Mouse (Mus musculus) heart, adult 11 months (tissue): ENCODE measurements at regions not wholly inside any gene's neighbourhood (a gene's known extent, or its start where the extent isn't known, plus 50 kb on each side); places are given as distances from the start of the nearest gene placed in this dataset.

Experiments used
- DNase-seq: peaks from one replicate; pipeline ENCODE4 v3.0.0; 2022

DNA sequence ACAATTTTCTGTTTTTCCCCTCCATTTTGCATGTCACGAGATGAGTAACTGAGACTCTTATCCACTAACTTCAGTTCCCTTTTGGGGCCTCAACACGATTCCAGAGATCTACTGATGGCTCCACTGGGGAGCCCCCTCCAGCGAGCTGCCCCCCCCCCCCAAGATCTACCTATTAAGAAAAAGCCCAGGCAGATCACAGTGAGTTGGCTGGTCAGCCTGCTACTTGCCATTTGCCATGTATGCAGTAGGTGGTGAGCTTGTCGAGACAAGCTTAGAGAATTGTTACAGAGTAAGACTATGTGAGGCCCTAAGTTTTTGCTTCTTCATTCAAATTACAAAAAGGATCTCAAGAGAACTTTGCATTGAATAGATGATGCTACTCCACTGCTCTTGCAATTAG lies 426.3 kb upstream of the Ubash3b start:
- peak; percentile 31 for DNase-seq

DNA sequence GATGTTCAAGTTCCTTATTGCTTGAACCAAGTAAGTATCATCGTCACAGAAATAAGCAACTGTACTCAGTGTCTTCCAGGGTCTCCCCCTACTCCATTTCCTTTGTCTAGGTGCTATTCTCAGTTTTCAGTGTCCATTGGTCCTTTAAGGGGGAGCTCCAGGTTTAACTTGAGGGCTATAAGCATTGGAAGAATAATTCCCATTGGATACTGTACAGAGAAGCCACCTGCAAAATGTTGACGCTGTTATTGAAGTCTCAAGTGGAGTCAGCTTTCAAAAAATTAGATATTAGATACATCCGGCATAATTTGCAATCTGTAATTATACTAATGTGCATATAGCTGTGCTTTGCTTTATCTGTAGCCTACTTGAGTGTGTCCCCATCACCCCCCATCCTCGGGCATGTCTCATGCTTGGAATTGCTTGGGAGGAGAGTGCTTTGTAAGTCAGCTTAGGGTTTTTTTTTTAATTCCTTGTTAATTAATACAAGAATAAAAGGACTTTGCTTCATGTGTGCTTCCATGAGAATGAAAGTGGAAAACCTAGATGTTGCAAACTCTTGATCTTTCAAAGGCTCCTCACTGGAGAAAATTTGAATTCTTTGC lies 425.6 kb upstream of the Ubash3b start:
- peak; percentile 31 for DNase-seq

DNA sequence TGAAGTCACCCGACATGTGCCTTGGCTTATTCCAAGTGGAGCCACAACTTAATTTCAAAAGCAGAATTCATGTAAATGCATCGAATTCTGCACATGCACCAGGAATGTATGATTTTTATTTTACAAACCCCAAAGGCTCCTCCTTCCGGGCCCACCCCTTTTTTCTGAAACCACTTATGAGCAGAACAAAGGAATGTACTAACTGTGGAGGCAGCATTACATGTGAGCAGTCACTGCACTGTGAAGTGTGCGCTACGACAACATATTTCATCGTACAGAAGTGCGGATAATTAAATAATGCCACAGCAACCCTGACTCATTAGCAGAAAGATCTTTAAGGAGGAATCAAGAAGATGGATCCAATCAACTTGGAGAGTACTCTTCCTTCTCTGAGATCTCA lies 424.8 kb upstream of the Ubash3b start:
- peak; percentile 74 for DNase-seq

DNA sequence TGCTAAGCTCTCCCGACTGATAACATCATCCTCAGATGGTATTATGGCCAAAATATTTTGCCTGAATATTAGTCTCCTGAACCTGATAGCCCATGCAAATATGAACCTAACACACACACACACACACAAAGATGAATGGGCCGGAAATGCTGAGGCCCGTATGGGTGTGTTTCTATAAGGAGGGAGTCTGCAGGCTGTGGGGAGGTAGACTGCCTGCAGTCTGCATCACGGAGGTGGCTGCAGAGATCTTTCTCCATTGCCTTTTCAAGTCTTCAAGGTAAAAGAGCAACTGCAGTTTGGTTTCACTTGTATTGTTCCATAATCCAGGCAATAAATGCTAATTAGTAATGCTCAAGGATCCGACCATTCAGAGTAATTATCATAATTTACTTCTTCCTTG lies 424.3 kb upstream of the Ubash3b start:
- peak; percentile 44 for DNase-seq

DNA sequence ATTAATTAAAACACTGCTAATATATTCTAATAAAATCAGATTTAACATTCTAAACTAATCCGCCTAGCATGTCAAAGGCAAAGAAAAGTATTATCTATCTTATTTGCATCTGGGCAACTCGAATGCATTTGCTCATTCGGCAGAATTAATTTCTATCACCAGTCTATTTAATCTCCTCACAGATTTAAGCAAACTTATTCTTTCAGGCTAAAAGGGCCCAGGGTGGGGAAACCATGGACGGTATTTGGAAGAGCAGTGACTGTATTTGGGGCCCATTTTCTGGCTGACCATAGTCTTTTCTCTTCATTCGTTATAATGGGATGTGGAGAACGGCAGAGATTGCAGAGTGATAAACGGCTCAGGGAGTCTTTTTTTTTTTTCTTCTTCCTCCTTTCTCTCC lies 423.5 kb upstream of the Ubash3b start:
- DNase-seq, result no peak

DNA sequence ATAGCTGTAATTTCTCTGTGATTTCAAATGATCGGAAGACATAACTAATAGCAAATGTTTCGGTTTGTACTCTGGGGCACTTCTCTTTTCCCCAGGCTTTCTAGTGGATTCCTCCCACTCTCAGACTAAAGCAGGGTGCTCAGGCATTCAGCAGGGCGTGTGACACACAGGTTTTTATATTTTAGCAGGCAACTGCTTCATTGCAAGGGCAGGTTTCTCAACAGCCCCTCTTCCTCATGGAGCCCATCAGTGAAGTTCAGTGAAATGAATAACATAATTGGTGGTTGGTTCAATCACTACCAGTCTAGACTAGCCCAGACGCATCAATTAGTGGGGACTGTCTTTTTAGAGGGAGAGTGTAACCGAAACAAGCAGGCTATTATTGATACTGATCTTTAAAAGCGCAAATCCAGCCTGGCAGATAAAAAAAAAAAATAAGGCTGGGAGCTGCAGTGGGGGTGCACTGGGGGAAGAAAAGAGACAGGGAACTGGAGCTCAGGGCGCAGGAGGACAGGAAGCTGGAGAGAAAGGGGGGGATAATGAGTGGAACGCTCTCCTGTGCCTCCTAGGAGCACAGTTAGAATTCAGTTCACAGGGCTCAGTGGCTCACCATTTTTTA lies 422.3 kb upstream of the Ubash3b start:
- DNase-seq, result peak; percentile 89

DNA sequence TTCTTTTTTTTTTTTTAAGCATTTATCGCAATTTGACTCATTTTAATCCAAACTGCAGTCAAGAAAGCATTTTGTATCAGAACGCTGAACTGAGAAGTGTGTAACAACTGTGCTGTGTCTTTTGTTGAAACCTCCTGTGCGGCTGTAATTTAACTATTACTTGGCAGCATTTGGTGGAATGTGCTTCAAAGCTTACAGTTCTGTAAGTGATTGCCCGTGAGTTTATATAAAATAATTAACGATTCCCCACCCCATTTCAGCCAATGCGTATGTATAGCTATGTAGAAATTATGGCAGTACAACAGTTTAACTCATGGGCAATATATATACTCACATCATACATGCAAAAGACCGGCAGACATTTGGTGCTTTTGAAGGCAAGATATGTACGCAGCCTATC lies 421.8 kb upstream of the Ubash3b start:
- no peak for DNase-seq

DNA sequence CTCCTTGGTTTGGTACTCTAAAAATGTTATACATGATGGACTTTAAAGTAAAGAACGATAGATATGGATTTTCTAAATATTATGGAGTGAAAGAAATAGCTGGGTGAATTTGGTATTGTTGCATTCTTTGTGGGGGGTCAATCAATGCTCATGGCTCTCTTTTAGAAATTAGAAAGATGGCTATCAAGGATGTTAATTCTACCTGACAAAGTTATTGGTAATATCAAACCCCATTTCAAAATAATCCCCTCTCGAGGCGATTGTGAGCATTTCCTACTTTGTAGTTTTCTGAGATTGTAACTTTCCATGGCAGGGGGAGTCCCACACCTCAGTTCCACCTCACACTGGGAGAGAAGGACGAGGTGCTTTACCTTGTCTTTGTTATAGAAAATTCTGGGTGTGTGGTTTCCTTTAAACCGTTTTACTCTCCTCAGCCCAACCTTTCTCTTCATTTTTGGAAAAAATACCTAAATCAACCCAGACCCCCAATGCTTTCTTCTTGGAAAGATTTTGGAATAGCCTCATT lies 421.3 kb upstream of the Ubash3b start:
- peak; percentile 55 for DNase-seq

DNA sequence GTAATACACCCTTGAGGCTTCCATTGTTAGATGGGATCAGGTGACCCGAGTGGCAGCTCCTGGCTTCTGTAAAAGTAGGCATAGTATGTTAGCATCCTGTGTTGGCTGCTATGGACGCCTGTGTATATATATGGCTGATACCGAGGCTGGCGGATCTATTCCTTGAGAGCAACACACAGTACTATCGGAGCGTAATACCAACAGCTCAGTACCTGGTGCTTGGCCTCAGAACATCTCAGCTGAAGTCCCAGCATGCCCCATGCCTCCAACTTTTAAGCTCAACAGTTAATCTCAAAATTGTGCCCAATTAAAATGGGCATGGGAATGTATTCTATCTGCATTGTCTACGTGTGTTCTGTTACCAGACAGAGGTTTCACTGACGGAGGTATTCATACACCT lies 420.7 kb upstream of the Ubash3b start:
- DNase-seq, result peak; percentile 82

DNA sequence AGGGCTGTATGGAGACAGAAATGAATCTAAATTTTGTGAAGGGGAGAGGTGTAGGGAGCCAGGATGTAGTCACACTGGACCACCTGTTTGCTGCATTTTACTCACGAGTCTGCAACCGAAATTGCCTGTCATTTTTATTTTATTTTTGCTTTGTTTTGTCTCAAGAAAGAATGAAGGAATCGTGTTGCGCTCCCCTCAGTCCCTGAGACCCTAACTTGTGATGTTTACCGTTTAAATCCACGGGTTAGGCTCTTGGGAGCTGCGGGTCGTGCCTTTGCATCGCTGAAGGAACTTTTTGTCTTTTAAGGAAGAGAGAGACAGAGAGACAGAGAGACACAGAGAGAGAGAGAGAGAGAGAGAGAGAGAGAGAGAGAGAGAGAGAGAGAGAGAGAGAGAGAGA lies 420.2 kb upstream of the Ubash3b start:
- peak; percentile 51 for DNase-seq

DNA sequence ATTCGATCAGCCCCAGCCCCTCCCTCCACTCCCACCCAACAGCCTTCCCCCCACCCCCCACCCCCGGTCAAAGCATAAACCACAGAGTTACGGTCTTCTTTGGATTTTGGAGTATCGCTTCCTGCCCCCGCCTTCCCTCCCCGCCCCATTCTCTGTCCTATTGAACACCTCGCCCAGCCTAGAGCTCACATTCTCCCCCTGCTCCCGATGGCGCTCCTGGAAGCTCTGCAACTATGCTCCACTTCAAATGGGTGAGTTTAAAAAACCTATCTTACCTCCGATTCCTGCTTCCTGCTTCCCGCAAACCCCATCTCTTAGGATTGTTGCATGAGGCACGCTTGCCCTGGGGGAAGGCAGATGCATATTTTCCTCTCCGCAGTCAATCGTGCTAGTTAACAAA lies 419.7 kb upstream of the Ubash3b start:
- DNase-seq, result peak; percentile 95

DNA sequence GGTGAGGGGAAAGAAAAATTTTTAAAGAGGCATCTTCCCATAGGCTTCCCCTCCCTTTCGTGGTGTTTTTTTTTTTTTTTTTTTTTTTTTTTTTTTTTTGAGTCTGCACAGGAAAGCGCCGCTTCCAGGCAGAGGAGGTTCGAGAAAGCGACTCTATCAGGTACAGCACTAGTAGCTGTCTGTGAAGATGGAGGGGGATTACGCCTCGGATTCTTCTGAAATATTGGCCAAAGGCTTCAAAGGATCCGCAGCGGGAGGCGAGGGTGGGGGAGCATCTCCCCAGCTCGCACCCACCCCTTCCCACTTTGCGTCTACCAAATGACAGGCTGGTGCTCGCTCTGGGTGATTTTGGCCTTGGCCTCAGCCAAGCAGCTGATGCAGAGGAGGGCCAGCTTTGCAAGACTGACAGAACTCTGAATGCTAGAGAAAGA lies 419.1 kb upstream of the Ubash3b start:
- peak; percentile 96 for DNase-seq

DNA sequence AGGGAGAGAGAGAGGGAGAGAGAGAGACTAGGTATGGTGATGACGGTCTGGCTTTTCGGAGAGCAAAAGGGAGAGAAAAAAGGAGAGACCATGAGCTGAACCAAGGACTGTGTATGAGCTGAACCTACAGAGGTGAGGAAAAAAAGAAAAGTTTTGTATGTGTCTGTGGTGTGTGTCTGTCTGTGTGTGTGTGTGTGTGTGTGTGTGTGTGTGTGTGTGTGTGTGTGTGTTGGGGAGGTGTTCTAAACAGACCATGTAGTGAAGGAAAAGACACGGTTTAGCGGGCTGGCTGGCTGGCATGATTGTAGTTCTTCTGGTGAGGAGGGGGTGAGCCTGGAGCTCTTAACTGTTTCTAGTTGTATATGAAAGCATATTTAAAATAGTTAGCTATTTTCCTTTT lies 418.6 kb upstream of the Ubash3b start:
- DNase-seq, result peak; percentile 88

DNA sequence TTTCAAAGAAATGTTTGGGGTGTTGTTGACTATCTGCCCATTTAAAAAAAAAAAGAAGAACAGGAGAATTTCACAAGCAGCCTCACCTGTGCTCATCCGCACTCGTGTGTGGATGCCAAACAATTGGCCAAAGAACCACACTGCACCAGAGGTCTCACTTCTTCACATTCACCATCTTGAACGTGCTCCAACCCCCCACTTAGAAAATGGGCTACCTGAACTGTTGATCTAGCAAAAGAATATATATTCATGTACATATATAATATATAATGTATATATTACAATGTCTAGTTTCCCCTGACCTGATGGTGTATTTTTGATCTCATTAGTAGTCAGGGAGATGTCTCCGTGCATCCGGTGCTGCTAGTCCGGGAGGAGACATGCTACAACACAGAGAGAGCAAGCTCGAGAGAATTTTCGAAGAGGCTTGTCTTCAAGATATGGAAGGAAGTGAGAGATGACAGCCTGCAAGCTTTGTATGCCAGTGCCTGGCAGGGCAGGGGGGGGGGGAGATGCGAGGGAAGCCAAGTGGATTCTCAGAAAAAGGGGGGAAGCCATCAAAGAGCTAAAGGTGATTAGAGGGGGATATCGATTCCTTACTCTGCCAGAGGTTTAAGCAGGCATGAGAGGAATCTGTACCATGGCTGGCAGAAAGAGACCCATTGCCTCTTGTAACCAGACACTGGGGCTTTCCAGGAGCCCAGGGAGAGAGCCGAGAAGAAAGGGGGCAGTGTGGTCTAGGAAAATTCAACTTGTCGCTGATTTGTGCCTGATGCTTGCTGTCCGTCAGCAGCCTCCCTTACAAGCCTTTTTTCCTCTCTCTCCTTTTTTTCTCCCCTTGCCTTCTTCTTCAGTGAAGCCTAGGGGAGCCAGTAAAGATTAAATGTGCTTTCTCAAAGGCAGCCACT lies 417.9 kb upstream of the Ubash3b start:
- DNase-seq, result peak; percentile 97

DNA sequence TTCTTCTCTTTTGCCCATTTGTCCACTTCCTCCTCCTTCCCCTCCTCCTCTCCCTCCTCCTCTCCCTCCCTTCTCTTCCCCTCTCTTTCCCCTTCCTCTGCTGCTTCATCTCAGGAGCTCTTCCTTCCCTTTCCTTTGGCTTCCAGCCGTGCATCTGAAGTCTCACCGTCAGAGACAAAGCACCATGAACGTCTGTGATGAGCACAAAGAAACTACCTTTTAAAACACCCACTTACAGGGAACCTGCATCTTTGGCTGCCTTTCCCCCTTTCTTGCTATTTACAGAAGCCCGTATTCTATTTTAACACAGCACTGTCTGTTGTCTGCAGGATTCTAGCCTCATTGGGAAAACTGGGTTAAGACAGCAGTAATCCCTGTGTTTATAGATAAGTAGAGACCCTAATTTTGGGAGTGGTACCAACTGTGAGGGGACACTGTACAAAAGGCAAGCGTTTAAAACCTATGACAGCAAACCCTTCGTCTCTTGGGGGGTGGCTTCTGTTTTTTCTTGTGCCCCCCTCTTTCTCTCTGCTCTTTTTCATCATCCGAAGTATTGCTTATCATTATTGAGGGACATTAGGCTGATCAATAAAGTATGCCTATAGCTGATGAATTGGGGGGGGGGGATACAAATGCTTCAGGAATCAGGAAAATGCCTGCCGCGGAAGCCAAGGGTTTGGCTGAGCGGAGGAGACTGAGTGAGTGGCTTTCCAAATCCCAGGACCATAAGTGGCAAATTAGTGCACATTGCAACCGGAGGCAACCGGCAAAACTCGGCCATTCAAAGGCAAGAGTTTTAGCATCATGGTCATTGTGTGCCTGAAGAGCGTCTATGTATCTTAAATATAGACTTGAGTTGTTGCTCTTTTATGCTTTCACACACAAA lies 417.0 kb upstream of the Ubash3b start:
- DNase-seq, result peak; percentile 66

DNA sequence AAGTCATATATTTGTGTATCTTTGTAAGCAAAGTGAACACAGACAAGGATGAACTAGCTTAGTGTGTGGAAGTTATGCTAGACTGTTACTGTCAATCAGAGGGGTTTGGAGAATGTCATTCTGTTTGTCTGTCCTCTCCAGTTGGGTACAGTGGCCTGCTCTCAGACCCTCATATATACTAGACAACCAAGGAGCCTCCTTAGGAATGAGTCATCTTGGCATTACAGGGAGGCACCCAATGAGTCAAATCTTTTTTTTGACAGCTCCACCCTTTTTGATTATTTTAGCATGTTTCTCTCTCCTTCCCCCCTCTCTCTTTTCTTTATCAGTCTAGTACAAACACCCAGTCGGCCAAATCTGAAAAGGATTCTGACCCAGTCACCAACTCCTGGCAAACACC lies 416.3 kb upstream of the Ubash3b start:
- no peak for DNase-seq

DNA sequence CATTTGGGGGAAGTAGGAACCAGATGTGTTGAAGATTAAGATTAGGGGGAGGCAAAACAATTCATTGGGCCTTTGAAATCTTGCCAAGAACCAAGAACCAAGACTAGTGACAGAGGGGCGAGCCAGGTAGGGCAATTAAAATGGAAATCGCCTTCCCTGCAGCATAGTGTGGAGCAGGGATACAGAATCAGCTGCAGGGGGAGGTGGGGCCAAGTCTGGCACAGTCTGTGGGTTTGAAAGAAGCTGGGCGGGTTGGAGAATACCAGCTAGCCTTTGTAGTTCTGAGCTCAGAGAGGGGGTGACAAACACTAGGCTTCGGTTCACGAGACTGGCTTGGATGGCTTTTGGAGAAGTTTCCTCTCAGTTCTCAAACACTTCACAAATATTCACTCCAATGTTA lies 414.3 kb upstream of the Ubash3b start:
- DNase-seq, result peak; percentile 84

DNA sequence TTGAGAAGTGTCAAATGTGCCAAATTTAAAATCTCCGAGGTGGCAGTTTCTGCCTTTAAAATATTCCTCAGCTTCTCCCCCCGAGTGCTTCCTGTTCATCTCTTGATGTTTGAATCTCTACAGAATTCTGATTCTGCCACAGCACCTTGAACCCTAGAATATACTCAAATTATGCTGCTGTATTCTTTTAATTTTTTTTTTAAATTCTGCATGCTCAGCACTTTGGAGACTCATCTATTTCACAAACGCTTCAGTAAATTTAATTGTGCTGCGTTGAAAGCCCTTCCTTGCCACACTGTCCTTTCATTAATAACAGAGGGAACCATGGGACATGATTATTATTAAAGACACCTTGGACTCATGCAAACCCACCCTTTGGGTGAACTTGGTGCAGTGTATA lies 408.8 kb upstream of the Ubash3b start:
- no peak for DNase-seq

DNA sequence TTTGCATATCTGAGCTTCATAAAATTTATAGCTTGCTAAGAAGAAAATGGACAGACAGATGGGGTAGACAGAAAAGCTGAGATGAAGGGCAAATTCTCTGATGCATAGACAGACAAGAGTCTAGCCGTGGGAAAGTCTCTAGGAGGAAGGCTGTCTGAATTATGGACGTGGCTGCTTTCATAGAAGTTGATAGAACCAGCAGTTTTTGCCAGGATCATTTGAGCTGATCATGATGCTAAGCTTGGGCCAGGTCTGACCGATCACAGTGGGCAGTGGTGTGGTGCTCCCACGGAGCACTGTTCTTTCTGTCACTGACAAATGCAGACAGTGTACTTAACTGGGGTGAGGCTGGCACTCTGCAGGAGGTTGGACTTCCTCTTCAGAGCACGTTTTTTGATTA lies 405.0 kb upstream of the Ubash3b start:
- peak; percentile 71 for DNase-seq

DNA sequence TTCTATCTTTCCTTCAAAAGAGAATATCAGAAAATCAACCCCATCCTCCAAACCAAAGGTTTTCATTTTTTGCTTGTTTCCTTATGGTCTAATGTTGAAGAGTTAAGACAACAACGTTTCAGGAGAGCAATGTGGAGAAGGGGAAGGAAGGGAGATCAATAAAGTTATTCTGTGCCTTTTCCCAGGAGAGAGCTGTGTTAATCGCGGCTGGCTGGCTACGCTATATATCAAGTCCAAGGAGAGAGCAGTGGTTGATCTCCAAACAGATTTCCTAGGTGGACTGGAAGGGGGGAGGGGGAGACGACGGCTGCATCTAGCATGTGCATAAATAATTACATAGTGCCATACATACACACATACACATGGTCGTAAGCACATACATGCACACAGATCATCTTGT lies 404.3 kb upstream of the Ubash3b start:
- peak; percentile 39 for DNase-seq

DNA sequence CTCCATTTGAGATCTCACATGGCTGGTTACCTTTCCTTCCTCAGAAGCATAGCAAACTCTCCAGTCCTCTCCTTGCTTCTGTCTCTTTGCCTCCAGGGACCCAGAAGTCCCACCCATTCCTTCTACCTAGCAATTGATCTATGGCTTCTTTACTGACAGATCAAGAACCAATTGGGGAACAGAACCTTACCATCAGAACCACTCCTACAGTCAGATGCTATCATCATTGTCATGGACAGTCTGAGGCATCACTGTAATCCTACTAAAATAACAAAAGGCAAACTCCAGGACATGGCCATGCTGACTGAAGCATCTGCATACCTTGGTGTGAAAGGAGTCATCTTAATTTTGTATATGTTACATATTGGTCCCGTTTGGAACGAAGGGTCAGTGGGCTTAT lies 401.9 kb upstream of the Ubash3b start:
- peak; percentile 11 for DNase-seq

DNA sequence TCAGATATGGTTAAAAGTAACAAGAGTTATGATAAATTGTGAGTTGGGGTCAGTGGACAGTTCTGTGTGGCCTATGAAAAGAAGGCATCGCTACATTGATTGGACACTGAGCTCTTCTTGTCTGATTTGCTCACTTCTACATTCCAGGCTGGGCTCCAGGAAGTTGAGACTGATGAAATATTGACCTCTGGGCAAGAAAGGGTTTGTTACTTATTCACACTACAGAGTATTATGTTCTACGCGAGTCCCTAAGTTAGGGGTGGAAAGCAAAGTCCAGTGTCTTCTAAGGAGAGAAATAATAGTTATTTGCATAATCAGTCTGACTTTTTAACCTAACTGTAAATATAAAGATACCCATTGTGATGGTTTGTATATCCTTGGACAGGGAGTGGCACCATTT lies 397.0 kb upstream of the Ubash3b start:
- DNase-seq, result no peak

DNA sequence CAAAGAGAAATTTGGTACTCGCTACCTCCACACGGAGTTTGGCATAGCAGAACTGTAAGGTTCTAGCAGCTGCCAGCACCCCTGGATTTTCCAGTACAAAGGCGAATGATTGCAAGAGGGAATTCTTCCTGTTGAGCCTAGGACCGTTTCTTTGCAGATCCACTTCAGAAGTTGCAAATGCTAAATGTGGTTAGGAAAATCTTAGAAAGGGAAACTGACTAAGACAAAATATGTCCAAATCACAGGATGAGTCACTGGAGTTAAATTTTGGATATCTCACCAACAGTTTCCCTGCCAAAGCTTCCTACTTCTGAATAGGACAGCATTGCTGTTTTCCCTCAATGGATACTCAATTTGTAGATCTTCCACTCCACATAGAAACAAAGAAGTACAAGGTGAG lies 395.4 kb upstream of the Ubash3b start:
- DNase-seq, result no peak
